Mouse (Mus musculus) neural tube, embryonic 10.5 days (tissue): Measurements from ENCODE around the gene Fam83c.

Experiments used
- DNase-seq: peaks from one replicate; pipeline ENCODE4 v3.0.0-alpha.2; 2017; ENCODE audit warnings: low spot score; ENCODE audit errors: extremely low spot score

The Fam83c gene

GRCm38 (mm10) chr2:155794674-155795445 is 39.8 kb downstream of the Fam83c start:
- no peak for DNase-seq

- DNase-seq, result no peak
These were observed 41.8 kb downstream of the Fam83c start for GRCm38 (mm10) chr2:155792899-155793298.

GRCm38 (mm10) chr2:155787949-155788931 is 46.4 kb downstream of the Fam83c start:
- DNase-seq, result no peak

GRCm38 (mm10) chr2:155786905-155787304 is 47.7 kb downstream of the Fam83c start:
- DNase-seq, result no peak

- DNase-seq, result no peak
These were observed 50.1 kb downstream of the Fam83c start for GRCm38 (mm10) chr2:155784534-155784933.

- no peak for DNase-seq
These were observed 55.1 kb downstream of the Fam83c start for GRCm38 (mm10) chr2:155779506-155779905.

- DNase-seq, result no peak
These were observed 55.6 kb downstream of the Fam83c start for GRCm38 (mm10) chr2:155779066-155779465.

- no peak for DNase-seq
These were observed 56.6 kb downstream of the Fam83c start for GRCm38 (mm10) chr2:155778004-155778403.

GRCm38 (mm10) chr2:155777688-155777985 is 57.0 kb downstream of the Fam83c start:
- no peak for DNase-seq
